Mouse (Mus musculus): ENCODE measurements at regions not wholly inside any gene's neighbourhood (a gene's known extent, or its start where the extent isn't known, plus 50 kb on each side); places are given as distances from the start of the nearest gene placed in this dataset.

DNA sequence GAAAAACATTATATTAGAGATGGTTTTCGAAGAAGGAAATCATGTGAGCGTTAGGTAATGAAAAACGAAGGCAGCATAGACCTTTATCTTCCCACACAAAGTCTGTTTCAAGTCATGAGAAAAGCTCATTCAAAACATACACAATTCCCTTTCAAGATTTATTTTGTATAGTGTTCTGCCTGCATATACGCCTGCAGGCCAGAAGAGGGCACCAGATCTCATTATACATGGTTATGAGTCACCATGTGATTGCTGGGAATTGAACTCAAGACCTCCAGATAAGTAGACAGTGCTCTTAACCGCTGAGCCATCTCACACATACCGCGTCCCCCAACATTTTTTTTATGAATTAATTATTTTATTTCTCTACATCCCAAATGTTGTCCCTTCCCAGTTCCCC, 578.3 kb upstream of the Ccdc54 start:
- Histone ChIP-seq H3K36me3 (ENCODE audit: control insufficient read depth, insufficient read depth) (no peaks in the 10 kb centered on the region), H3K79me2 (ENCODE audit: control insufficient read depth, insufficient read depth) (no peaks in the 10 kb centered on the region), H3K79me3 (ENCODE audit: low read depth) (no peaks in the 10 kb centered on the region), H3K27me3 (ENCODE audit: control insufficient read depth, insufficient read depth, insufficient read length) (no peaks in the 10 kb centered on the region), H3K4me3 (ENCODE audit: insufficient read depth, poor library complexity, severe bottlenecking) (no peak overlapping the region), H3ac (ENCODE audit: control insufficient read depth, insufficient read length, low read depth) (no peak overlapping the region)
- no peak for TF ChIP-seq CEBPB (IDR thresholded peaks at IDR 0.05; ENCODE audit: low read depth)
- no peak for TF ChIP-seq FOSL1 (IDR thresholded peaks at IDR 0.05; ENCODE audit: insufficient read depth, low read length, poor library complexity, severe bottlenecking)
- TF ChIP-seq MYOD1 (IDR thresholded peaks at IDR 0.05; ENCODE audit: control insufficient read depth, insufficient read length, low read depth) = no peak
- TF ChIP-seq CTCF (IDR thresholded peaks at IDR 0.05; ENCODE audit: control insufficient read depth, insufficient read depth, insufficient read length) = no peak
- TF ChIP-seq MAX (IDR thresholded peaks at IDR 0.05) = no peak
- no peak for TF ChIP-seq MYOG (IDR thresholded peaks at IDR 0.05; ENCODE audit: control insufficient read depth, extremely low read depth, insufficient read length)
- no peak for TF ChIP-seq USF1 (IDR thresholded peaks at IDR 0.05; ENCODE audit: low read depth)

DNA sequence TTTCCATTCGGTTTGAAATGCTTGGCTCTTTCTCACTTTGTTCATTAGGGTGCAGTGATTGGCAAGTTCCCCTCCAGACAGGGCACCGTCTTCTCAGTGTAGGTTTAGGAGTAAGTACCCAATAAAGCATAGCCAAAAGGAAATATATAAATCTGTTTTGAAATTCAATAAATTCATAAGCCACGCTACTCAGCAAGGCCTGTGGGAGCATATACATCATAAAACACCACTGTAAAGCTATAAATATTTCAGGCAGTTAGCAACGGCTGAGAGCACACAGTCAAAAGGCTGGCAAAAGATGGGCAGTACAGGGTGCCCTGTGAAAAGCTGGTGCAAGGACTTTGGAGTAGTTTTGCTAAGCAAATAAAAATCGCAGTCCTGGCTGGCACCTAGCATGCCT, 569.8 kb upstream of the Ccdc54 start:
- Histone ChIP-seq H3K36me3 (ENCODE audit: control insufficient read depth, insufficient read depth) (no peaks in the 10 kb centered on the region), H3K79me3 (ENCODE audit: low read depth) (no peaks in the 10 kb centered on the region)
- no peak for TF ChIP-seq MYOD1 (IDR thresholded peaks at IDR 0.05; ENCODE audit: control insufficient read depth, insufficient read length, low read depth)

GRCm38 (mm10) chr16:51138575-51138974, 547.6 kb upstream of the Ccdc54 start:
- Histone ChIP-seq H3ac (ENCODE audit: control insufficient read depth, insufficient read length, low read depth) (no peak overlapping the region), H3K79me2 (ENCODE audit: control insufficient read depth, insufficient read depth) (no peaks in the 10 kb centered on the region), H3K27me3 (ENCODE audit: control insufficient read depth, insufficient read depth, insufficient read length) (no peaks in the 10 kb centered on the region), H3K36me3 (ENCODE audit: control insufficient read depth, insufficient read depth) (no peaks in the 10 kb centered on the region), H3K79me3 (ENCODE audit: low read depth) (no peaks in the 10 kb centered on the region), H3K4me3 (ENCODE audit: insufficient read depth, poor library complexity, severe bottlenecking) (no peak overlapping the region)
- TF ChIP-seq MAX (IDR thresholded peaks at IDR 0.05) (no peak), CEBPB (IDR thresholded peaks at IDR 0.05; ENCODE audit: low read depth) (no peak), CTCF (IDR thresholded peaks at IDR 0.05; ENCODE audit: control insufficient read depth, insufficient read depth, insufficient read length) (no peak), USF1 (IDR thresholded peaks at IDR 0.05; ENCODE audit: low read depth) (no peak), MYOD1 (IDR thresholded peaks at IDR 0.05; ENCODE audit: control insufficient read depth, insufficient read length, low read depth) (no peak), FOSL1 (IDR thresholded peaks at IDR 0.05; ENCODE audit: insufficient read depth, low read length, poor library complexity, severe bottlenecking) (no peak), MYOG (IDR thresholded peaks at IDR 0.05; ENCODE audit: control insufficient read depth, extremely low read depth, insufficient read length) (no peak)

More for the DNA sequence above, 569.8 kb upstream of the Ccdc54 start:
- Histone ChIP-seq H3K27me3 (ENCODE audit: control insufficient read depth, insufficient read depth, insufficient read length) (no peaks in the 10 kb centered on the region), H3ac (ENCODE audit: control insufficient read depth, insufficient read length, low read depth) (no peak overlapping the region), H3K79me2 (ENCODE audit: control insufficient read depth, insufficient read depth) (no peaks in the 10 kb centered on the region), H3K4me3 (ENCODE audit: insufficient read depth, poor library complexity, severe bottlenecking) (no peak overlapping the region)

DNA sequence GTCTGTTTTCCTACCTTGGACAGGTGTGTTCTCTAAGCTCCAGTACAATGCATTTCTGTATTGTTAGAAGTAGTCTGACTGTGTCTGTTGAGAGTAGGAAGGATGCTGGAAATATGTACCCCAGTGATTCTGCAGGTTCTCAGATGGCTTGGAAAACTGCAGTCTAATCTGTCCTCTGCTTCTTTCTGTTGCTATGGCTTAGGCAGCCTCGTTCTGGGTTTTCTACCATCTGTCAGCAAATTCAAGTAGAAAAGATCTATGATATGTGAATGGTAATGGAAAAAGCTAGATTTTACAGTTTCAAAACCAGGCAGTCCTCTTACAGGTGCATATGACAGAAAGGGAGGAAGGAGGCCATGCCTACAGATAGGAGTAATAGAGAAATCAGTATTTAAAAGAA, 528.9 kb upstream of the Ccdc54 start:
- no peak overlapping the region for H3K4me3 ChIP-seq (ENCODE audit: insufficient read depth, poor library complexity, severe bottlenecking)
- H3K79me2 ChIP-seq (ENCODE audit: control insufficient read depth, insufficient read depth) = no peaks in the 10 kb centered on the region
- H3K79me3 ChIP-seq (ENCODE audit: low read depth) = no peaks in the 10 kb centered on the region
- no peaks in the 10 kb centered on the region for H3K36me3 ChIP-seq (ENCODE audit: control insufficient read depth, insufficient read depth)
- TF ChIP-seq MYOD1 (IDR thresholded peaks at IDR 0.05; ENCODE audit: control insufficient read depth, insufficient read length, low read depth) (no peak), USF1 (IDR thresholded peaks at IDR 0.05; ENCODE audit: low read depth) (no peak), FOSL1 (IDR thresholded peaks at IDR 0.05; ENCODE audit: insufficient read depth, low read length, poor library complexity, severe bottlenecking) (no peak), CEBPB (IDR thresholded peaks at IDR 0.05; ENCODE audit: low read depth) (no peak), CTCF (IDR thresholded peaks at IDR 0.05; ENCODE audit: control insufficient read depth, insufficient read depth, insufficient read length) (no peak), MAX (IDR thresholded peaks at IDR 0.05) (no peak), MYOG (IDR thresholded peaks at IDR 0.05; ENCODE audit: control insufficient read depth, extremely low read depth, insufficient read length) (no peak)
- no peak overlapping the region for H3ac ChIP-seq (ENCODE audit: control insufficient read depth, insufficient read length, low read depth)
- H3K27me3 ChIP-seq (ENCODE audit: control insufficient read depth, insufficient read depth, insufficient read length) = no peaks in the 10 kb centered on the region

- TF ChIP-seq FOSL1 (IDR thresholded peaks at IDR 0.05; ENCODE audit: insufficient read depth, low read length, poor library complexity, severe bottlenecking) (no peak), CTCF (IDR thresholded peaks at IDR 0.05; ENCODE audit: control insufficient read depth, insufficient read depth, insufficient read length) (no peak), USF1 (IDR thresholded peaks at IDR 0.05; ENCODE audit: low read depth) (no peak), MYOD1 (IDR thresholded peaks at IDR 0.05; ENCODE audit: control insufficient read depth, insufficient read length, low read depth) (no peak), MYOG (IDR thresholded peaks at IDR 0.05; ENCODE audit: control insufficient read depth, extremely low read depth, insufficient read length) (no peak)
- Histone ChIP-seq H3K79me2 (ENCODE audit: control insufficient read depth, insufficient read depth) (no peaks in the 10 kb centered on the region), H3ac (ENCODE audit: control insufficient read depth, insufficient read length, low read depth) (no peak overlapping the region), H3K27me3 (ENCODE audit: control insufficient read depth, insufficient read depth, insufficient read length) (no peaks in the 10 kb centered on the region), H3K4me3 (ENCODE audit: insufficient read depth, poor library complexity, severe bottlenecking) (no peak overlapping the region), H3K79me3 (ENCODE audit: low read depth) (no peaks in the 10 kb centered on the region), H3K36me3 (ENCODE audit: control insufficient read depth, insufficient read depth) (no peaks in the 10 kb centered on the region)
These were observed 527.4 kb upstream of the Ccdc54 start for GRCm38 (mm10) chr16:51118365-51118764.

GRCm38 (mm10) chr16:51117836-51118235, 526.9 kb upstream of the Ccdc54 start:
- H3K79me2 ChIP-seq (ENCODE audit: control insufficient read depth, insufficient read depth) = no peaks in the 10 kb centered on the region
- H3K36me3 ChIP-seq (ENCODE audit: control insufficient read depth, insufficient read depth) = no peaks in the 10 kb centered on the region
- no peak overlapping the region for H3ac ChIP-seq (ENCODE audit: control insufficient read depth, insufficient read length, low read depth)
- no peak for TF ChIP-seq USF1 (IDR thresholded peaks at IDR 0.05; ENCODE audit: low read depth)
- TF ChIP-seq FOSL1 (IDR thresholded peaks at IDR 0.05; ENCODE audit: insufficient read depth, low read length, poor library complexity, severe bottlenecking) = no peak
- no peak for TF ChIP-seq MAX (IDR thresholded peaks at IDR 0.05)
- no peak for TF ChIP-seq CEBPB (IDR thresholded peaks at IDR 0.05; ENCODE audit: low read depth)
- TF ChIP-seq MYOG (IDR thresholded peaks at IDR 0.05; ENCODE audit: control insufficient read depth, extremely low read depth, insufficient read length) = no peak
- TF ChIP-seq CTCF (IDR thresholded peaks at IDR 0.05; ENCODE audit: control insufficient read depth, insufficient read depth, insufficient read length) = no peak
- TF ChIP-seq MYOD1 (IDR thresholded peaks at IDR 0.05; ENCODE audit: control insufficient read depth, insufficient read length, low read depth) = no peak
- H3K4me3 ChIP-seq (ENCODE audit: insufficient read depth, poor library complexity, severe bottlenecking) = no peak overlapping the region
- H3K79me3 ChIP-seq (ENCODE audit: low read depth) = no peaks in the 10 kb centered on the region
- H3K27me3 ChIP-seq (ENCODE audit: control insufficient read depth, insufficient read depth, insufficient read length) = no peaks in the 10 kb centered on the region

Data from C2C12 (cell line).